Mouse (Mus musculus): ENCODE data around the gene Cdh24. TPM values are rescaled to one million over a fixed set of nuclear protein-coding genes. Genes with fewer than 3 reads are reported as not detected.
"Not testable (repeated sequence)": the region's sequence is repeated elsewhere in the genome, so short reads cannot be mapped to it uniquely, and the experiment has no call there.

The Cdh24 gene
- total RNA-seq, 2 experiments from 2014 or later = 0.41 to 0.54 TPM

- no peak for ATAC-seq (replicated peaks; ENCODE audit: poor library complexity, severe bottlenecking)
Observed at GRCm38 (mm10) chr14:54644294-54644693, 3.1 kb upstream of the Cdh24 start.

GRCm38 (mm10) chr14:54643011-54643410 lies 1.8 kb upstream of the Cdh24 start:
- ATAC-seq (replicated peaks; ENCODE audit: poor library complexity, severe bottlenecking) = no peak

GRCm38 (mm10) chr14:54642224-54642944 lies 1.2 kb upstream of the Cdh24 start:
- no peak for ATAC-seq (replicated peaks; ENCODE audit: poor library complexity, severe bottlenecking)

GRCm38 (mm10) chr14:54640946-54641304 lies 239 bp downstream of the Cdh24 start, which contains the start of gene Gm17606:
Gene Gm17606, plus strand, starts transcription at chr14:54640952.
- ATAC-seq (replicated peaks; ENCODE audit: poor library complexity, severe bottlenecking) = no peak

- no peak for ATAC-seq (replicated peaks; ENCODE audit: poor library complexity, severe bottlenecking)
Observed at GRCm38 (mm10) chr14:54640121-54640520, 1.0 kb downstream of the Cdh24 start.

GRCm38 (mm10) chr14:54638210-54638609 lies 3.0 kb downstream of the Cdh24 start:
- ATAC-seq (replicated peaks; ENCODE audit: poor library complexity, severe bottlenecking) = no peak

GRCm38 (mm10) chr14:54636954-54637353 lies 4.2 kb downstream of the Cdh24 start:
- ATAC-seq (replicated peaks; ENCODE audit: poor library complexity, severe bottlenecking) = no peak

GRCm38 (mm10) chr14:54634182-54634581 lies 7.0 kb downstream of the Cdh24 start:
- no peak for ATAC-seq (replicated peaks; ENCODE audit: poor library complexity, severe bottlenecking)

- no peak for ATAC-seq (replicated peaks; ENCODE audit: poor library complexity, severe bottlenecking)
Observed at GRCm38 (mm10) chr14:54632252-54632651, 8.9 kb downstream of the Cdh24 start.

- no peak for ATAC-seq (replicated peaks; ENCODE audit: poor library complexity, severe bottlenecking)
Observed at GRCm38 (mm10) chr14:54631240-54631599, 9.9 kb downstream of the Cdh24 start.

GRCm38 (mm10) chr14:54630583-54631239 lies 10.5 kb downstream of the Cdh24 start:
- peak; percentile 80 for ATAC-seq (replicated peaks; ENCODE audit: poor library complexity, severe bottlenecking)

- ATAC-seq (replicated peaks; ENCODE audit: poor library complexity, severe bottlenecking) = no peak
Observed at GRCm38 (mm10) chr14:54629797-54630196, 11.4 kb downstream of the Cdh24 start.

GRCm38 (mm10) chr14:54628103-54628502 lies 13.1 kb downstream of the Cdh24 start:
- no peak for ATAC-seq (replicated peaks; ENCODE audit: poor library complexity, severe bottlenecking)

- no peak for ATAC-seq (replicated peaks; ENCODE audit: poor library complexity, severe bottlenecking)
Observed at GRCm38 (mm10) chr14:54624976-54625375, 16.2 kb downstream of the Cdh24 start.

GRCm38 (mm10) chr14:54623334-54623733 lies 17.8 kb downstream of the Cdh24 start:
- no peak for ATAC-seq (replicated peaks; ENCODE audit: poor library complexity, severe bottlenecking)

GRCm38 (mm10) chr14:54621133-54621532 lies 20.0 kb downstream of the Cdh24 start, which contains the start of gene Psmb11:
Gene Psmb11, plus strand, starts transcription at chr14:54621433.
- no peak for ATAC-seq (replicated peaks; ENCODE audit: poor library complexity, severe bottlenecking)

GRCm38 (mm10) chr14:54617897-54618365 lies 23.2 kb downstream of the Cdh24 start, which contains the start of gene Psmb5:
Gene Psmb5, minus strand, starts transcription at chr14:54618022.
- ATAC-seq (replicated peaks; ENCODE audit: poor library complexity, severe bottlenecking) = peak; percentile 94

GRCm38 (mm10) chr14:54617152-54617896 lies 23.8 kb downstream of the Cdh24 start:
- ATAC-seq (replicated peaks; ENCODE audit: poor library complexity, severe bottlenecking) = peak; percentile 52

GRCm38 (mm10) chr14:54616226-54616825 lies 24.8 kb downstream of the Cdh24 start:
- ATAC-seq (replicated peaks; ENCODE audit: poor library complexity, severe bottlenecking) = peak; percentile 36

GRCm38 (mm10) chr14:54614130-54614529 lies 27.0 kb downstream of the Cdh24 start:
- ATAC-seq (replicated peaks; ENCODE audit: poor library complexity, severe bottlenecking) = not testable (repeated sequence)

GRCm38 (mm10) chr14:54610648-54611047 lies 30.5 kb downstream of the Cdh24 start:
- no peak for ATAC-seq (replicated peaks; ENCODE audit: poor library complexity, severe bottlenecking)
